Mouse (Mus musculus): ENCODE measurements around the gene Pcif1. TPM values are rescaled to one million over a fixed set of nuclear protein-coding genes. Genes with fewer than 3 reads are reported as not detected.

Gene Pcif1
- total RNA-seq, 4 experiments from 2014 or later, result 40.5 to 62.8 (median 49.0) TPM

GRCm38 (mm10) chr2:164892696-164893216, 13.7 kb downstream of the Pcif1 start:
- DNase-seq (ENCODE audit: low spot score in 2 of 2), result no peak

GRCm38 (mm10) chr2:164894048-164894447, 14.9 kb downstream of the Pcif1 start:
- no peak for DNase-seq (ENCODE audit: low spot score in 2 of 2)

DNA sequence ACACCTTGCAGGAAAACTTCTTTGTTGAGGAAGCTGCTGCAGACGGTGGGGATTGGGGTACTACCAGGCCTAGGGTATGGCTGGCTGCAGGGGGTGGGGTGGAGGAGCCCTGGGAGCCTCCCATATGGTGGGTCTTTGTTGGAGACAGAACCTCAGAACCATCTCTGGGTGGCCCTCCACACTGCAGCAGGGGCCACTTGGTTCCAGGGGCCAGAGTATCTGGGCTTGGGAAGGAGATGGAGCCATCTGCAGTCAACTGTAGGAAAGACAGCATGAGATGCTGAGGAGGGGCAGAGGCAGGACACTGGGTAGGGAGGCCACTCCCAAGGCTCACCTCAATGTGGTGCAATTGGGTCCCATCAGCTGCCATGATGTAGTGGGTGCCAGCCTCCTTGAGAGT, 15.5 kb downstream of the Pcif1 start:
- DNase-seq (ENCODE audit: low spot score in 2 of 2), result no peak

DNA sequence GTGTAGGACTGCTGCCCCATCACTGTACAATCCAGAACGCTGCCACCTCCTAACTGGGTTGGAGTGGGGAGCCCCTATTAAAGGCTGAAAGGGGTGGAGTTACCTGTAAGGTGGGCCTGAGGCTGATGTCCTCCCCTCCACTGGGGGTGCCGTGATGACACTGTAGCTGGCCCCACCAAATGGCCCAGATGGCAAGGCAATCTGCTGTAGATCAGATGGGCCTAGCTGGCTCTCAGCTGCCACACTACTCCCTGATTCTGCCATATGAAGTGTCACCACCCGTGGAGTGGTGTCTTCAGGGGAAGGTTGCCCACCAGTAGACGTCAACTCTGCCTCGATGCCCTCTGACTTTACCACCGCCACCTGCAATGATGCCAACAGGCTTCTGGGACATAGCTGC, 16.8 kb downstream of the Pcif1 start:
- DNase-seq (ENCODE audit: low spot score in 2 of 2), result no peak

DNA sequence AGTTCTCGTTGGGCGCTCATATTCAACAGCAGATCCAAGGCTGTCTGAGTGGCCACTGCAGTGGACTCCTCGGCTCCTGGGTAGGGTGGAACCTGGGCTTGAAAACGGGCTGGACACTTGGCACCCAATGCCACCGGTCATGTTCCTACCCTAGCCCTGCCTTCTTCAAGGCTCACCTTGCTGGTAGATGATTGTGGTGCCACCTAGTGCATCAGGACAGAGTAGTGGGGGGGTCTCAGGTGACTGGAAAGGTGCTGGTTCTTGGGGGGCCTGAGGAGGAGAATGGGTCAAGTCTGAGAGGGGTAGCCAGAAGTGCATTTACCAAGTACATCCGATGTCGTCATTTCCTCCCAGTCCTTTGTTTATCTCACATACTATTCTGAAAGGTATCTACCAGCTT, 18.9 kb downstream of the Pcif1 start:
- DNase-seq (ENCODE audit: low spot score in 2 of 2), result no peak

GRCm38 (mm10) chr2:164899034-164899433, 19.9 kb downstream of the Pcif1 start:
- DNase-seq (ENCODE audit: low spot score in 2 of 2), result no peak

GRCm38 (mm10) chr2:164899723-164900459, 20.8 kb downstream of the Pcif1 start:
- no peak for DNase-seq (ENCODE audit: low spot score in 2 of 2)

- no peak for DNase-seq (ENCODE audit: low spot score in 2 of 2)
Measured at GRCm38 (mm10) chr2:164901380-164901779, 22.3 kb downstream of the Pcif1 start.

GRCm38 (mm10) chr2:164903496-164903895, 24.4 kb downstream of the Pcif1 start:
- DNase-seq (ENCODE audit: low spot score in 2 of 2), result no peak

- DNase-seq (ENCODE audit: low spot score in 2 of 2), result no peak
Measured at GRCm38 (mm10) chr2:164906071-164906470, 27.0 kb downstream of the Pcif1 start.

- no peak for DNase-seq (ENCODE audit: low spot score in 2 of 2)
Measured at GRCm38 (mm10) chr2:164907511-164907910, 28.4 kb downstream of the Pcif1 start.

DNA sequence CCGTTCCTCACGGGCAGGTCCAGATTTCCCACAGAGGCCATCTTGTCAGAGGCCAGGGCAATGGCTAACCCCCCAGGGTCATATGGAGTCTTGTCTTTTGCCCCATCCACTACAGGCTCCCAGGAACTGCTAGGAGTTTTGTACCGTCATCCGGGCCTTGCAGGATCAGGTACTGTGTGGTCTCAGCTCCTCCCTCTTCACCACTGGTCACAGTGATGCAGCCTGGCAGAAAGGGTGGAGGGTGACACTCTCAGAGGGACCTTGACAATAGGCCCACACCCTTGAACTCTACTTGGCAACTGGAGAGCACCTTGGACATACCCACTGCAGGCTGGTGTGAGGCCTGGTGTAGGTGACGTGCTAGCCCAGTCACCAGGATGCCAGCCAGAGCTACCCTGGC, 28.9 kb downstream of the Pcif1 start:
- DNase-seq (ENCODE audit: low spot score in 2 of 2), result no peak

GRCm38 (mm10) chr2:164909100-164909499, 30.0 kb downstream of the Pcif1 start:
- no peak for DNase-seq (ENCODE audit: low spot score in 2 of 2)

DNA sequence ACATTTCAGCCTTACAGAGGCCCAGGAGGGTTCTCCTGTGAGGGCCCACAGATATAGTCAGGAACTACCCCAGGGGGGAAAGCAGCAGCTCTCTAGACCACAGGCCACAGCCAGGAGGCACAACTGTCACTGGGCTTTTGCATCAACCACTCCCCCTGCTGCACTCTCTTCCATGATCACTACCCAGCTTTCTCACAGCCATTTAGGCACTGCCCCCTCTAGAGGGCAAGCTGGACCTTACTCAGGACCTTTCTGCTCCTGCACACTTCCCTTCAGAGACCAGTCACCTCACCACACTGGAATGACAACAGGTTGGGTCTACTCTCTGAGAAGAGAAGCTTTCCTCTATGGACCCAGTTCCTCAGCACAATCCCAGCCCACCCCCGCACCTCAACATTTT, 30.4 kb downstream of the Pcif1 start:
- DNase-seq (ENCODE audit: low spot score in 2 of 2), result no peak

DNA sequence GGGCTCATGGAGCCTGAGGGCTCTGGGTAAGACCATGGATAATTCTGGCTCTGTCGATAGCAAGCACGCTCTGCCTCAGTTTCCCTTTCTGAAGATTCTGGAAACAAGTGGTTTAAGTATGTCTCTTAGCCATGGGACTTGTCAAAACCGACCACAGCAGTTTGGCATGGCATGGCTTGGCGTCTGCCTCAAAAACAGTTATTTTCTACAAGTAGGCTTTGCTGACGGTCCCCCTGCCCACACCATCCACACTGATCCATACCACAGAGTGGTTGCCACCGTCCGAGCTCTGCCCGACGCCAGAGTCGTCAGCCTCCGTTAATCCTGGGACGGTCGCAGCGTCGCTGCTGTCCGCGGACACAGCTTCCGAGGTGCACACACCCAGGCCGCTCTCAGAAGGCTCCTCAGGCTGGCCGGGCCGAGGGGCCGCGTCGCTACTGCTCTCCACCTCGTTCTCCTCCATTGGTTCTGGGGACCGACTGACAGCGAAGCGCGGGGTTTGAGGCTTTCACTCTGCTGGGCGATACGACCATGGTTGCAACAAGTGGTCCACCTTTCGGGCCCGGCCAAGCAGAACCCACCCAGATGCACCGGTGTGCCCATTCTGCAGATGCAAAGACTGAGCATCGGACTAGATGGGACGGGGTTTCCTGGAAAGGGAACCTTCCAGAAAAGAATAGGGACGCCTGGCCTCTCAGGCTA, 31.4 kb downstream of the Pcif1 start:
- DNase-seq (ENCODE audit: low spot score in 2 of 2), result peak; percentile 44 to 65

DNA sequence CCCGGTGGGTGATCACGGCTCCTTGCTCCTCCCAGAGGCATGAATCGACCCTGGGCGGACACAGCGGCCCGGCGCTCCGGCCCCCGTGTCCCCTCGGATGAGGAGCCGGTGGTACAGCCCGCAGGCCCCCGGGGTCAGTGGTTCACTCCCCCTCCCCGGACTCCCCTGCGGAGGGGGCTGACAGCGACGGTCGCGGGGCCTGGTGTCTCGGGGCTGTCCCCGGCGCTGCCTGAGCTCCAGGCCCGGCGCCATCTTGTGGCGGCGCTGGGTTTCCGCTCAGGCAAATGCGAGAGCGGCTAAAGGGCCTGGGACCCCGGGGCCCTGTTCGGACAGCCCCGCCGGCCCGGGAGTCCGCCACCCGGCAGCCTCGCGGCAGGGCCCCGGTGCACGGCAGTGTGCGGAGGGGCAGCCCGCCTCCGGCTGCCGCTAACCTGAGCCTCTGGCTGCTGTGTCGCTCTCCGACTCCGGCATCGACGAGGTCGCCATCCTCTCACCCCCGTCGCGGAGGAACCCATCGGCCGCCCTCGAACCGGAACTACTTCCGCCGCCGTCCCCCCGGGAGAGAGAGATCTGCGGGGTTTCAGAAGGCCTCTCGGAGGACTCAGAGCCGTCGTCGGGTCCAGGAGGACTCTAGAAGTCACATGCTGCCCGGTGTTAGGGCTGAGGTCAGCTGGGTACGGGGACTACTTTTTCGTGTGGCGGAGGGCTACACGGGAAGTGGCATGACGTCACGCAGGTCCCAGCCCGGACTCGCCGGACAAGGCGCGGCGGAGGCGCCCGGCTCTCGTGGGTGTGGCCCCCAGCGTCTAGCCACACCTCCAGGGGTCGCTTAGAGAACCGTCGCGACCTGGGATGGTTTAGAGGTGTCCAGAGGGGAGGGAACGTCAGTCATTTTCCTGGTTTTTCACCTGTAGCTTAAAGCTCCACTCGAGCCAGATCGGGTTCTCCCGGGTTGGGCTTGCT, 32.3 kb downstream of the Pcif1 start, which contains the start of gene Zfp335:
Gene Zfp335, minus strand, starts transcription at position 672 of the 963 bp plus-strand sequence.
- DNase-seq (ENCODE audit: low spot score in 2 of 2), result peak; percentile 85 to 91

- peak; percentile 57 to 76 for DNase-seq (ENCODE audit: low spot score in 2 of 2)
Measured at GRCm38 (mm10) chr2:164912151-164912550, 33.0 kb downstream of the Pcif1 start.

- DNase-seq (ENCODE audit: low spot score in 2 of 2), result no peak
Measured at GRCm38 (mm10) chr2:164912749-164913427, 33.8 kb downstream of the Pcif1 start.

GRCm38 (mm10) chr2:164913428-164913786, 34.3 kb downstream of the Pcif1 start:
- no peak for DNase-seq (ENCODE audit: low spot score in 2 of 2)

- no peak for DNase-seq (ENCODE audit: low spot score in 2 of 2)
Measured at GRCm38 (mm10) chr2:164916820-164917219, 37.7 kb downstream of the Pcif1 start.

DNA sequence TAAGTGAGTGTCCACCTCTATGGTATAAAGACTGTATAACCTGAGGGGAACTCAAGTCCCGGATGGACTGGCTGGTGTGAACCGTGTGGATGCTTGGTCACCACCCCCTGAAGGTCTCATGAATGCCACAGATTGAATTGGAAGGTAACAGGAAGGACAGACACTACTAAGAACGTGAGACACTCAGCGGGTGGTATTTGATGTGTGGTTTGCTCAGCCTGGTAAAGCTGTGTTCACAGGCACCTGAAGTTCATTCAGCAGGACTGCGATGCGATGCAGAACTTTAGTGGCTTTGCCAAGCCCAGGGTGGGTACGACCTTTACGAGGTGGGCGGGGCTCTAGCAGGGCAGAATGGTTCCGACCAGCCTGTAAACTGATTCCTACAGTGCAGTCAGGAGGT, 38.3 kb downstream of the Pcif1 start:
- DNase-seq (ENCODE audit: low spot score in 2 of 2), result no peak
